Mouse (Mus musculus): ENCODE measurements at regions not wholly inside any gene's neighbourhood (a gene's known extent, or its start where the extent isn't known, plus 50 kb on each side); places are given as distances from the start of the nearest gene placed in this dataset.

GRCm38 (mm10) chr5:51938845-51939244, 251.5 kb downstream of the Dhx15 start:
- Histone ChIP-seq H3K9me3 (replicated peaks) (no peaks in the 10 kb centered on the region), H3K27me3 (no peaks in the 10 kb centered on the region), H3K4me2 (no peak overlapping the region), H3K9ac (no peak overlapping the region), H3K36me3 (no peaks in the 10 kb centered on the region), H3K27ac (no peak overlapping the region), H3K4me1 (no peaks in the 10 kb centered on the region), H3K4me3 (replicated peaks) (no peak overlapping the region)
- no peak for ATAC-seq (replicated peaks; ENCODE audit: low FRiP score)
- WGBS: 75% methylated on average over 6 of the region's 6 CpGs

DNA sequence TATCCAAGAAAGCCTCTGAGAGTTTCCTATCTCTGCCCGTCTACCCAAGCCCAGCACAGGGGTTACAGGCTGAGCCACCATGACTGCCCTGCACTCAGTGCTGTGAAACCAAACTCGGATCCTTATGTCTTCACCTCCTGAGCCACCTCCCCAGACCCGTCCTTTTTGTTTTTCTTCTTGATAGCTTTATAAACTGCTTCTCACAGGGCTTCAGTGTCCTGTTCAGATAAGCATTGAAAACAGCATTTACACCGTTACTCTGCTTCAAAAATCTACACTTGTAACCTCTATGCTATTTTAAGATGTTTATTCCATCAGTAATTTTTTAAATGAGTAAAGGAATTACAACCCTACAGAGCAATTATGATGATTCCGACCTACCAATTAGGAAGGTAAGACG, 253.0 kb downstream of the Dhx15 start:
- Histone ChIP-seq H3K36me3 (no peaks in the 10 kb centered on the region), H3K27me3 (no peaks in the 10 kb centered on the region), H3K4me1 (no peaks in the 10 kb centered on the region), H3K9me3 (replicated peaks) (no peaks in the 10 kb centered on the region), H3K4me2 (no peak overlapping the region), H3K9ac (no peak overlapping the region), H3K27ac (no peak overlapping the region), H3K4me3 (replicated peaks) (no peak overlapping the region)
- WGBS: 75% methylated on average over 6 of the region's 6 CpGs
- ATAC-seq (replicated peaks; ENCODE audit: low FRiP score): no peak

DNA sequence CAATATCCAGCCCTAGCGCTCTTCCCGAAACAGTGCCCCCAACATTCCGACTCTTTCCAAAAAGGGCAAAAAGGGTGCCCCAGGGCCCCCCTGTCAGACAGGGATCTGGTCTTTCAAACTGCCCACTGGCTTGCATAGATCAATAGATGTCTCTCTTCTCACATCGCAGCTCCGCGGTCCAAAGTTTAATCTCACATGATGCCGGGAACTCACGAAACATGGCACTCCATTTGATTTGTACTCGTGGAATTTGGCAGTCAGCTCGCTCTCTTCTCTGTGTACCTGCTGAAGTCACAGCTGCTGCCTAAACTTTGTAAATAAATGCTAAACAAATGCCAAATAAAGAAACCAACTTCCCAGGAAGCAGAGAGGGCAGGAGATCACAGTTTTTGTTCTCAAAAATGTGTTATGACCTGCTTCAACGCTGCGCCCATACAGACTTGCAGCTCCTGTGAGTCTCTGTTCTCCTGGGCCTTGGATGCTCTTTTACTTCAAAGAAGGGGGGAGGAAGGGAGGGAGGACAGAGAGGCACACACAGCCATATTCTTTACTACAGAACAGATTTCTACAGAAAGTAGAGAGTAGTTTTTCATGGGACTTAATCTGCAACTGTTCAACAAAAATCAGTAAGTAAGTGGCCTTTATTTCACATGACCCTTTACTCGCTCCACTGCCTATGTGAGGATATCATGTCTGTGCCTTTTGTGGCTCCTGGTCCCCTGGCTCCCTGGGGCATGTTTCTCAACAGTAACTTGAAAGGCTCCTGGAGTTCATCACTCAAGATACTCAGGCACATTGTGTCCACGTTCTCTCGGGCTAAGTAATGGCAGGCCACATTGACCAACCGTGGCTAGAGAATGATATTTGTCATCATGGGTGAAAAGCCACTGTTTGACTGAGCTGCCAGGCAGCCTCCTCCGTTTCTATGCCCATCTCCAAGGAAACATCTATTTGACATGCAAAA, 254.6 kb downstream of the Dhx15 start:
- Histone ChIP-seq H3K9me3 (replicated peaks) (no peaks in the 10 kb centered on the region), H3K9ac (no peak overlapping the region), H3K36me3 (no peaks in the 10 kb centered on the region), H3K27me3 (no peaks in the 10 kb centered on the region), H3K4me3 (replicated peaks) (no peak overlapping the region), H3K27ac (no peak overlapping the region), H3K4me1 (no peaks in the 10 kb centered on the region), H3K4me2 (no peak overlapping the region)
- no peak for ATAC-seq (replicated peaks; ENCODE audit: low FRiP score)
- 84% methylated on average over 17 of the region's 17 CpGs for whole genome bisulfite sequencing

DNA sequence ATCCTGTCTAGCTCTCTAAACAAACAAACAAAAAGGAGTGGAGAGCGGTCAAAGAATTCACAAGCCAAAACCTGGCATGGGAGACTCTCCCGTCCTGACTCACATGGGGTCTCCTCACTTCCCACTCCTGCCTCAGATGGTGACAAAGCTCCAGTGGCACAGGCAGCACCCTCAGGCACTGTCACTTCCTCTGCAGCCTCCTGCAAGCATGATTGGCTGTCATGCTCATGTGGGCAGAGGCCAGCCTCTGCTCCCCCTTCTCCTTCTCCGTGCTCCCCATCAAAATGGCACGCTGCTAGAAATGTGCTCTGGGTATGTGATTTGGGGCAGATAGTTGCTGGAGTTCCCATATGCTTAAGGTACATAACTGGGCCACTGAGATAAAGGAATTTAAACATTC, 255.4 kb downstream of the Dhx15 start:
- Histone ChIP-seq H3K4me2 (no peak overlapping the region), H3K9me3 (replicated peaks) (no peaks in the 10 kb centered on the region), H3K36me3 (no peaks in the 10 kb centered on the region), H3K27me3 (no peaks in the 10 kb centered on the region), H3K9ac (no peak overlapping the region), H3K27ac (no peak overlapping the region), H3K4me1 (no peaks in the 10 kb centered on the region), H3K4me3 (replicated peaks) (no peak overlapping the region)
- ATAC-seq (replicated peaks; ENCODE audit: low FRiP score): no peak
- 73% methylated on average over 4 of the region's 4 CpGs for WGBS

DNA sequence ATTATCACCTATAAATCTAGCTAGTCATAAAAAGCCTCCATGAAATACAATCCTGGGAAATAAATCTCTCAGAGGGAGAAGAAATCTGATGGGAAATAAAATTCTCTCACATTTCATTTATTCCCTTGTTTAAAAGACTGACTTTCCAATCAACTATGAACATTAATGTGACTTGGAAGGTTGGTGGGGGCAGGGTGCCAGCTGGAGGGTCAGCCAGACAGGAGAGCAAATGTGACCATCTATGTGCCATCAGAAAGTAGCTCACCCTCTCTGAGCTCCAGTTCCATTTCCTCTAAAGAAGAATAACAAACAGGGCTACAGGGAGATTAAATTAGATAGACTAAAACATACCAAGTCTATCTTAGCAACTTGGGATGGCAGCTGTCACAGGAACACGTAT, 257.0 kb downstream of the Dhx15 start:
- H3K4me2 ChIP-seq: no peak overlapping the region
- H3K9ac ChIP-seq: no peak overlapping the region
- no peaks in the 10 kb centered on the region for H3K27me3 ChIP-seq
- WGBS: 90% methylated on average over 1 of the region's 1 CpGs
- H3K4me1 ChIP-seq: no peaks in the 10 kb centered on the region
- ATAC-seq (replicated peaks; ENCODE audit: low FRiP score): no peak
- H3K9me3 ChIP-seq (replicated peaks): no peaks in the 10 kb centered on the region
- no peaks in the 10 kb centered on the region for H3K36me3 ChIP-seq
- no peak overlapping the region for H3K4me3 ChIP-seq (replicated peaks)
- no peak overlapping the region for H3K27ac ChIP-seq

GRCm38 (mm10) chr5:51930416-51930815, 259.9 kb downstream of the Dhx15 start:
- H3K27ac ChIP-seq: no peak overlapping the region
- no peak for ATAC-seq (replicated peaks; ENCODE audit: low FRiP score)
- no peak overlapping the region for H3K4me2 ChIP-seq
- no peaks in the 10 kb centered on the region for H3K9me3 ChIP-seq (replicated peaks)
- no peak overlapping the region for H3K9ac ChIP-seq
- no peaks in the 10 kb centered on the region for H3K36me3 ChIP-seq
- H3K4me3 ChIP-seq (replicated peaks): no peak overlapping the region
- no peaks in the 10 kb centered on the region for H3K4me1 ChIP-seq
- 80% methylated on average over 3 of the region's 3 CpGs for WGBS
- H3K27me3 ChIP-seq: no peaks in the 10 kb centered on the region

- Histone ChIP-seq H3K27me3 (no peaks in the 10 kb centered on the region), H3K4me1 (no peaks in the 10 kb centered on the region), H3K36me3 (no peaks in the 10 kb centered on the region), H3K9ac (no peak overlapping the region), H3K9me3 (replicated peaks) (no peaks in the 10 kb centered on the region), H3K4me2 (no peak overlapping the region), H3K27ac (no peak overlapping the region), H3K4me3 (replicated peaks) (no peak overlapping the region)
- ATAC-seq (replicated peaks; ENCODE audit: low FRiP score): no peak
- WGBS: 77% methylated on average over 3 of the region's 3 CpGs
Measured at GRCm38 (mm10) chr5:51928801-51929200, 261.5 kb downstream of the Dhx15 start.

- WGBS: 85% methylated on average over 7 of the region's 7 CpGs
- Histone ChIP-seq H3K4me2 (no peak overlapping the region), H3K9ac (no peak overlapping the region), H3K4me3 (replicated peaks) (no peak overlapping the region), H3K36me3 (no peaks in the 10 kb centered on the region), H3K27me3 (no peaks in the 10 kb centered on the region), H3K9me3 (replicated peaks) (no peaks in the 10 kb centered on the region), H3K4me1 (no peaks in the 10 kb centered on the region), H3K27ac (no peak overlapping the region)
- ATAC-seq (replicated peaks; ENCODE audit: low FRiP score): no peak
Measured at GRCm38 (mm10) chr5:51923417-51923816, 266.9 kb downstream of the Dhx15 start.

- Histone ChIP-seq H3K9me3 (replicated peaks) (no peaks in the 10 kb centered on the region), H3K27me3 (no peaks in the 10 kb centered on the region), H3K9ac (no peak overlapping the region), H3K36me3 (no peaks in the 10 kb centered on the region), H3K4me3 (replicated peaks) (no peak overlapping the region), H3K4me2 (no peak overlapping the region), H3K4me1 (no peaks in the 10 kb centered on the region), H3K27ac (no peak overlapping the region)
- WGBS: 59% methylated on average over 5 of the region's 5 CpGs
- ATAC-seq (replicated peaks; ENCODE audit: low FRiP score): no peak
Measured at GRCm38 (mm10) chr5:51922973-51923372, 267.3 kb downstream of the Dhx15 start.

DNA sequence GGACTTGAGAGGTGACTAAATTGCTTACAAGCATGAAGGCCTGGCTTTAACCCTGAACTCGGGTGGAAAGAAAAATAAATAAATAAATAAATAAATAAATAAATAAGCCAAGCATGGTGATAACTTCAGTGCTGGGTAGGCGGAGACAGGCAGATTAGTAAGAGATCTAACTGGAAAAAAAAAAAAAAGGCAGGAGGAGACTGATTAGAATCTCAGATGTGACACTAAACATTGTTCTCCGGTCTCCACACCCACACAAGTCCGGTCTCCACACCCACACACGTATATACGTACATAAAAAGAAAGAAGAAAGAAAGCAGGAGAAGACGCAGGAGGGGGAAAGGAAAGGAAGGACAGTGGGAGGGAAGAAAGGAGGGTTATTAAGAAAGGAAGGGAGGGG, 267.8 kb downstream of the Dhx15 start:
- 63% methylated on average over 7 of the region's 7 CpGs for WGBS

GRCm38 (mm10) chr5:51917812-51918448, 272.4 kb downstream of the Dhx15 start:
- Histone ChIP-seq H3K36me3 (no peaks in the 10 kb centered on the region), H3K4me1 (no peaks in the 10 kb centered on the region), H3K4me3 (replicated peaks) (no peak overlapping the region), H3K4me2 (no peak overlapping the region), H3K9me3 (replicated peaks) (no peaks in the 10 kb centered on the region), H3K27ac (no peak overlapping the region), H3K9ac (no peak overlapping the region), H3K27me3 (no peaks in the 10 kb centered on the region)
- WGBS: 31% methylated on average over 4 of the region's 4 CpGs
- no peak for ATAC-seq (replicated peaks; ENCODE audit: low FRiP score)

More for the DNA sequence above, 267.8 kb downstream of the Dhx15 start:
- Histone ChIP-seq H3K27me3 (no peaks in the 10 kb centered on the region), H3K9ac (no peak overlapping the region), H3K4me1 (no peaks in the 10 kb centered on the region), H3K9me3 (replicated peaks) (no peaks in the 10 kb centered on the region), H3K27ac (no peak overlapping the region), H3K4me2 (no peak overlapping the region), H3K4me3 (replicated peaks) (no peak overlapping the region), H3K36me3 (no peaks in the 10 kb centered on the region)
- no peak for ATAC-seq (replicated peaks; ENCODE audit: low FRiP score)

- H3K27ac ChIP-seq: no peak overlapping the region
- no peaks in the 10 kb centered on the region for H3K27me3 ChIP-seq
- ATAC-seq (replicated peaks; ENCODE audit: low FRiP score): no peak
- 85% methylated on average over 6 of the region's 6 CpGs for WGBS
- no peak overlapping the region for H3K9ac ChIP-seq
- H3K36me3 ChIP-seq: no peaks in the 10 kb centered on the region
- H3K9me3 ChIP-seq (replicated peaks): no peaks in the 10 kb centered on the region
- H3K4me1 ChIP-seq: no peaks in the 10 kb centered on the region
- H3K4me2 ChIP-seq: no peak overlapping the region
- no peak overlapping the region for H3K4me3 ChIP-seq (replicated peaks)
Measured at GRCm38 (mm10) chr5:51914731-51915130, 275.6 kb downstream of the Dhx15 start.

All from kidney, embryonic 15.5 days (tissue).